Mouse (Mus musculus) G1E (cell line): ENCODE measurements around the gene Eda2r. TPM values are rescaled to one million over a fixed set of nuclear protein-coding genes. Genes with fewer than 3 reads are reported as not detected.

Experiments used
- ATAC-seq: 2 replicates; pipeline ENCODE4 v1.8.0; 2016; ENCODE audit warnings: mild to moderate bottlenecking; ENCODE audit not compliant: insufficient number of reproducible peaks, poor library complexity, low FRiP score, severe bottlenecking; ENCODE audit errors: extremely low read depth
- DNase-seq: peaks from one replicate; pipeline ENCODE4 v3.0.0; 2012; ENCODE audit warnings: low spot score
- H3K27me3 ChIP-seq: 2 replicates; pipeline ENCODE4 v1.6.1; 2012; ENCODE audit warnings: mild to moderate bottlenecking, low read length, inconsistent platforms; ENCODE audit not compliant: insufficient read depth
- H3K36me3 ChIP-seq: replicated peaks from 2 replicates; pipeline ENCODE3; 2012; ENCODE audit warnings: mild to moderate bottlenecking, inconsistent platforms
- H3K4me1 ChIP-seq: 2 replicates; pipeline ENCODE4 v1.6.1; 2012; ENCODE audit warnings: low read depth, low read length, inconsistent platforms, mixed read lengths; ENCODE audit not compliant: insufficient read depth
- H3K4me3 ChIP-seq: 2 replicates; pipeline ENCODE4 v1.5.1; 2012; ENCODE audit warnings: low read depth, mild to moderate bottlenecking, inconsistent platforms, low read length, moderate library complexity, mixed read lengths
- H3K9me3 ChIP-seq: replicated peaks from 2 replicates; pipeline ENCODE4 v1.6.1; 2012; ENCODE audit warnings: inconsistent platforms
- CTCF ChIP-seq: IDR thresholded peaks from 2 replicates; pipeline ENCODE4 v1.5.1; 2012; ENCODE audit warnings: low read depth, low read length, inconsistent platforms, mixed read lengths
- GATA1 ChIP-seq: IDR thresholded peaks from 2 replicates; pipeline ENCODE4 v1.6.1; 2012; ENCODE audit warnings: borderline replicate concordance, low read length, inconsistent platforms, mixed read lengths
- GATA2 ChIP-seq: IDR thresholded peaks from 2 replicates; pipeline ENCODE4 v1.6.1; 2012; ENCODE audit warnings: low read depth, low read length, inconsistent platforms, borderline replicate concordance
- POLR2AphosphoS5 ChIP-seq: IDR thresholded peaks from 2 replicates; pipeline ENCODE4 v1.6.1; 2012; ENCODE audit warnings: low read depth, low read length, inconsistent platforms; ENCODE audit not compliant: insufficient replicate concordance
- TAL1 ChIP-seq: conservative IDR thresholded peaks from 2 replicates; pipeline ENCODE4 v1.6.1; 2012; ENCODE audit warnings: low read depth, low read length, inconsistent platforms, mixed read lengths
- polyA plus RNA-seq: library from polyadenylated mRNA; stranded (reverse); fragments of >175 nt; gene quantifications from 2 replicates; pipeline ENCODE4 v1.2.3, GENCODE M21; 2012
- total RNA-seq, 2 experiments: library from RNA; stranded (forward) in 1 of 2; stranded (reverse) in 1 of 2; fragments of 200-1000 nt in 1 of 2; fragments of >200 nt in 1 of 2; fragmentation: Nextera tagmentation in 1 of 2; gene quantifications; 2 replicates each; pipeline ENCODE4 v1.2.3; 2014 to 2017

Gene Eda2r
- total and polyA plus RNA-seq, 3 experiments, result 0.14 to 7.8 (median 3.6) TPM

GRCm38 (mm10) chrX:97360919-97361318 lies 16.1 kb downstream of the Eda2r start:
- DNase-seq, result no peak
- no peak for ATAC-seq
- TF ChIP-seq GATA2 (no peak), CTCF (no peak), POLR2AphosphoS5 (no peak), GATA1 (no peak), TAL1 (no peak)
- H3K9me3 ChIP-seq, result no peaks in the 10 kb centered on the region
- no peak overlapping the region for H3K4me3 ChIP-seq
- no peaks in the 10 kb centered on the region for H3K27me3 ChIP-seq
- H3K36me3 ChIP-seq, result peaks cover 16% of the 10 kb centered on the region
- H3K4me1 ChIP-seq, result no peaks in the 10 kb centered on the region

GRCm38 (mm10) chrX:97327891-97328290 lies 49.1 kb downstream of the Eda2r start:
- DNase-seq (no peak), ATAC-seq (no peak)
- no peaks in the 10 kb centered on the region for H3K27me3 ChIP-seq
- H3K36me3 ChIP-seq, result no peaks in the 10 kb centered on the region
- H3K4me3 ChIP-seq, result no peak overlapping the region
- no peaks in the 10 kb centered on the region for H3K9me3 ChIP-seq
- no peak for TF ChIP-seq GATA1
- no peak for TF ChIP-seq POLR2AphosphoS5
- TF ChIP-seq CTCF, result no peak
- no peak for TF ChIP-seq GATA2
- TF ChIP-seq TAL1, result no peak
- H3K4me1 ChIP-seq, result no peaks in the 10 kb centered on the region
